Mouse (Mus musculus): ENCODE measurements around the gene Ptpn3.

- TF ChIP-seq CTCF (conservative IDR thresholded peaks at IDR 0.05; ENCODE audit: low read length) = no peak
- TF ChIP-seq POU5F1 (IDR thresholded peaks at IDR 0.05; ENCODE audit: borderline replicate concordance, low read length) = no peak
Measured at GRCm38 (mm10) chr4:57202660-57203361, 98.8 kb downstream of the Ptpn3 start.

Measured in E14TG2a.4 (cell line).